Mouse (Mus musculus) stomach, adult 2 months (tissue): Measurements from ENCODE around the gene 1700023F06Rik. TPM values are rescaled to one million over a fixed set of nuclear protein-coding genes. Genes with fewer than 3 reads are reported as not detected.

Experiments
- polyA plus RNA-seq: library from polyadenylated mRNA; depleted of rRNA; stranded (reverse); fragments of >200 nt; gene quantifications from 2 replicates; pipeline ENCODE4 v1.2.3, GENCODE M21; 2012; rRNA removed

The 1700023F06Rik gene
- 1.4 TPM in 2 replicates for polyA plus RNA-seq

GRCm38 (mm10) chr11:103208458-103208857, at the start of gene 1700023F06Rik:
TSS of gene 1700023F06Rik (minus strand) at chr11:103208558.

GRCm38 (mm10) chr11:103217790-103218516, 9.6 kb upstream of the 1700023F06Rik start, which contains the start of gene Spata32:
TSS of gene Spata32 (minus strand) at chr11:103218432.

GRCm38 (mm10) chr11:103170494-103171285, 37.7 kb downstream of the 1700023F06Rik start, which contains the start of gene Fmnl1:
TSS of gene Fmnl1 (plus strand) at chr11:103171107.

Other genes starting within 250 kb of the 1700023F06Rik start
- gene Nmt1, start 180.4 kb downstream of the 1700023F06Rik start, polyA plus RNA-seq, result 4.6 and 5.0 TPM in 2 replicates
- gene Dcakd, start 180.2 kb downstream of the 1700023F06Rik start, polyA plus RNA-seq, result 32.2 and 34.9 TPM in 2 replicates
- gene Plcd3, start 106.9 kb downstream of the 1700023F06Rik start, polyA plus RNA-seq, result 16.8 and 24.3 TPM in 2 replicates
- 21.4 and 26.6 TPM in 2 replicates for gene Acbd4, start 106.9 kb downstream of the 1700023F06Rik start, polyA plus RNA-seq
- 4.0 and 4.1 TPM in 2 replicates for gene Hexim1, start 92.3 kb downstream of the 1700023F06Rik start, polyA plus RNA-seq
- gene Hexim2, start 76.1 kb downstream of the 1700023F06Rik start, polyA plus RNA-seq, result 0.74 and 1.3 TPM in 2 replicates
- gene Fmnl1, start 37.5 kb downstream of the 1700023F06Rik start, polyA plus RNA-seq, result 2.4 TPM in 2 replicates
- not detected in 2 replicates for gene Spata32, start 9.9 kb upstream of the 1700023F06Rik start, polyA plus RNA-seq
- gene Map3k14, start 58.9 kb upstream of the 1700023F06Rik start, polyA plus RNA-seq, result 8.2 and 10.5 TPM in 2 replicates
- 84.4 and 98.7 TPM in 2 replicates for gene Arhgap27, start 155.1 kb upstream of the 1700023F06Rik start, polyA plus RNA-seq
- 6.2 and 6.7 TPM in 2 replicates for gene Plekhm1, start 204.1 kb upstream of the 1700023F06Rik start, polyA plus RNA-seq